Mouse (Mus musculus) CD4-positive helper T cell, adult 2 months (primary cell): Measurements from ENCODE around the gene Cadps.
"Not testable (repeated sequence)": the region's sequence is repeated elsewhere in the genome, so short reads cannot be mapped to it uniquely, and the experiment has no call there.

Source experiments
- DNase-seq: peaks from one replicate; pipeline ENCODE4 v3.0.0-alpha.2; 2012; ENCODE audit warnings: low read depth, missing footprints, low spot score

Gene Cadps

DNA sequence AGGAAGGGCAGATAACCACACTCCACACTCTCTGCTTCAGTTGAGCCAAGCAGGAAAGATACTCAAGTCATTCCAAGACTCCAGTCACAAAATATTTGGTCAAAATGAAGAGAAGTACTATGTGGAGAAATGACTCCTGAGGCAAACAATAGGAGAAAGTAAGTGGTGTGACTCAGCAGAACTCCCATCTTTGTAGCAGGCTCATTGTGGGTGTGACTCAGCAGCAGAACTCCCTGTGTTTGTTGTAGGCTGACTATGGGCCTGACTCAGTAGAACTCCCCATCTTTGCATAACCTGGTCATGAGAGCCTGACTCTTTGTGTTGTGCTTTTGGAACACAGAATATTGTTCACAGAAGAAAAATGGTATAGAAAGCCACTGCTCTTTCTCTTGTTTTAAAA is 231.1 kb downstream of the Cadps start:
- DNase-seq, result no peak

DNA sequence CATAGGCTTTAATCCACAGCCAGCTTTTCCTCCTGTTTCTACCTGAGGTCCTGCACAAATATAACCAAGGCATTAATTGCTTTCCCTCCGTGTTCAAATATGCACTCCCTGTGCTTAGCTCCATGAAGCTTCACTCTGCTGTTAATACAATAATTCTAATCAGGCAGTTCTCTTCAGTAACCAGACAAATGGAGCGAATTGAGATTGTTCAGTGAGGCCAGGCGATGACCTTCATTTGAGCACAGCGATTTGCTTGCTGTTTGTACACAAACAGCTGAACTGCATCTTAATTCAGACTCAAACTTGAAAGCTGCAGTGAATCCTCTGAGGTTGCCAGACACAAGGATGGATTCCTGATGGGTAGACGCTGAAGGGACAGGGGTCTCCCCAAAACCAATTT is 239.3 kb downstream of the Cadps start:
- DNase-seq, result no peak

DNA sequence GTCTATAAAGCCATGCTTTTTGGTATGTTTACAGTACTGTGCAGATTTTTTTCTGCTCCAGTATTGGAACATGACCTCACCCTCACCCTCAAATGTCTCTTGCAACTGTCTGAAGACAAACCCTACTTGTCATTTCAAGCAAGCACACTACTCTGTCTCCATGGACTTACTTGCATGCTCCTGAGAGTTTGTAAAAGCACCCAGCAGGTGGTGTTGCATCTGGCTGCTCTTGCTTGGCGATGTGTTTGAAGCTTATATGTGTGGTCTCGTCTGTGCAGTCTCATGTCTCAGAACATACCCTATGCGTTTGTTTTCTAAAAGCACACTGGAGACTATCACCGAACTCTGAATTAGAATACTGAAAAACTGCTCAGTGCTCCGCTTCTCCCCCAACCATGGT is 241.2 kb downstream of the Cadps start:
- DNase-seq, result no peak

DNA sequence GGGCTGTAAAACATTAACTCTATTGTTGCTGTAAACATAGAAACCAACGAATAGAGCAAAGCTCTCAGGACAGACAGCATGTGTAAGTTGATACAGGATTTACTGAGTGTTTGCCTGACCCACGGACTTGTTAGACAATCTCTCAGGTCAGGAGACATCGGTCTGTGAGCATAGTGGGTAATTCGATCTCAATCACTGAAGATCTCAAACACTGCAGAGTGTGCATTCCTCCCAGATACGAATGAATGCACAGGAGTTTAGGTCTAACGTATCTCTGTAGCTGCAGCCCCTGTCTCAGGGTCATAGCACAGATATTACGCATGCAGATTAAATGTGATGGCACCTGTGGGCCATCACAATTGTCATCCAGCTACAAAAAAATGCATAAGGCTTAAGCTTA is 242.1 kb downstream of the Cadps start:
- no peak for DNase-seq

DNA sequence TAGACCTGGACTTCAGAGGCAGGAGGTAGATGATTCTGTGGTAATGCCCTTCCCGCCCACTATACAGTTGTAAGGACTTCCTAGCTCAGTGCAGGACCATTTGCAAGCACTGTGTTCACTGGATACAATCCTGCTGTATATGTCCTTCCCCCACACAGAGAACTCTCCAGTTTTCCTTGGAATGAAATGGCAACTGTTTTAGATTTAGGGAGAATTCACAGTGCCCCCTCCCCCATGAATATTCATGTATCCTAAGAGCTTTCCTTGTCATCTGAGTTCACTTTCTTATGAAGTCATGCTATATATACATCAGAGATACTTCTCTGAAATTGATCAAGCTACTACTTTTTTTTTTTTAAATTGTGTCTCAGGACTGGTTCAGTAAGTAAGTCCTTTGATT is 244.7 kb downstream of the Cadps start:
- no peak for DNase-seq

DNA sequence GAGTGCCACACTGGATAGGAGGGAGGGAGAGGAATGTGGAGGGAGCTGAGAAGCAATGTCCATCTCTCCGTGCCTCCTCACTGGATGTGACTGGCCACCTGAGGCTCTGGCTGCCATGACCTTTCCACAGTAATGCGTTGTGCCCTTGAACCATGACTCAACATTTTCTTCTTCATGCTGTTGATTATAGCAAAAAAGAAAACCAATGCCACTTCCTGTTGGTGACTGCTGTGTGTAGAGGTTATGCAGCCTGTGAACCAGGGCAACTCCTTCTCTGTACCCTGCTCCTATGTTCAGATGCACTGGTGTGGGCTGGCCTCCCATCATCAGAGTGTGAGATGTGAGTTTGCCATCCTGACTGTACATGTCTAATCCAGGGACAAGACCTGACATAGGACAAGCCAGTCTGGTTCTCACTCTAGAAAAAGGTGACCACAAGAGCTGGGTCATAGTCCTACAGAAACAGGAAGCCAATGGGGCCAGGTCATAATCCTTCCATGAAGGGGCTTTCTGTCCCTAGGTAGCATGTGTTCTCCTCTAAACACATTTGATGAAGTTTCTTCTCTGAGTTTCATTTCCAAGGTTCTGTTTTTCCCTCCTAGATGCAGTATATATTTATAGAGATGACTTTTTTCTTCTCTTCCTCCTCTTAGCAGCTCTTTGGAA is 245.3 kb downstream of the Cadps start:
- no peak for DNase-seq

GRCm38 (mm10) chr14:12575105-12575504 is 247.8 kb downstream of the Cadps start:
- peak; percentile 12 for DNase-seq

DNA sequence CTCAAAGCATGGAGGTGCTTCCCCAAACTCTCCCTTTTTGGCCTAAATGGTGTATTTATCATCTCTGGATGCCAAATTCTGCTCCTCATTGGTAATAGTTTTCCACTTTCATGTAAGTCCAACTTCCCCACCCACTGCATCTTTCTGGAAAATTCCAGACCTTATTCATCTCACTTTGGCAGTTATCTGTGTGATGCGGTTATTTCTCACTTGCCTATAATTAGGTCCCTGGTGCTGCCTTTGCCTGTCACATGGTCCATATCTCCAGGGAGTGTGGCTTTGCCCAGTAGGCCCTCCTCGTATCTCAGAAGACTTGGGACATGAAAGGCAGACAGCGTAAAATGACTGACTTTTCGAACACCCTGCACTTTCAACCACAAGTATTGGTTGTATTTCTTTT is 248.5 kb downstream of the Cadps start:
- DNase-seq, result no peak

GRCm38 (mm10) chr14:12561730-12562129 is 261.1 kb downstream of the Cadps start:
- DNase-seq, result not testable (repeated sequence)

GRCm38 (mm10) chr14:12560233-12560577 is 262.7 kb downstream of the Cadps start:
- DNase-seq, result no peak

GRCm38 (mm10) chr14:12559574-12560232 is 263.2 kb downstream of the Cadps start:
- DNase-seq, result no peak

GRCm38 (mm10) chr14:12558920-12559573 is 263.8 kb downstream of the Cadps start:
- no peak for DNase-seq

DNA sequence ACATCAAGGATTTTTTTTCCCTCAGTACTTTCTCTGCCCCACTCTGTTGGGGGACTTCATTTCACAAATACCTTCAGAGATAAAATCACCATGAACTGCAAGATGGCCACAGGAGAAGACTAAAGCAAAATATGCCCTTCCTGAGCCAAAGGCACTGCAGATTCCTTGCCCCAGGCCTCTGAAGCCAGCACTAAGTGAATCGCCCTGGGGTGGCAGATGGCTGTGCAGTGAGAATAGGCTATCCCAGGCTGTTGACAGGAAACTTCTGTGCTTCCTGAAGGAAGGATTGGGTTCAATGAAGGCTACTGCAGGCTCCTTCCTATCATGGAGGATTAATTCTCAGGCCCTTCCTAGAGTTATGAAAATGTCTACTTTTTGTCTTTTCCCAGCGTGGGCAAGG is 268.4 kb downstream of the Cadps start:
- no peak for DNase-seq

GRCm38 (mm10) chr14:12551353-12551752 is 271.5 kb downstream of the Cadps start:
- DNase-seq, result no peak

GRCm38 (mm10) chr14:12550931-12551330 is 271.9 kb downstream of the Cadps start:
- DNase-seq, result no peak

GRCm38 (mm10) chr14:12549290-12549689 is 273.6 kb downstream of the Cadps start:
- DNase-seq, result no peak

DNA sequence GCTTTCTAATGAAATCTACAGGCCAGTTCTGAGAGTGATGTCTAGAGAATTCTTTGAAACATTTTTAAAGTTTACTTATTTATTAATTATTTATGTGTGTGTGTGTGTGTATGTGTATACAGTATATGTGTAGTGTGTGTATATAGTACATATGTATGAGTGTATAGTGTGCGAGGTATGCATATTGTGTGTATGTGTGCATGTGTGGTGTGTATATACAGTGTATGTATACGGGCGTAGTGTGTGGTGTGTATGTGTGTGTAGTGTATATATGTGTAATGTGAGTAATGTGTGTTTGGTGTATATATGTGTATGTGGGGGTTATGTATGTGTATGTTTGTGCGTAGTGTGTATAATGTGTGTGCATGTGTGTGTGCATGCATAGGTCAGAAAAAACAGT is 275.4 kb downstream of the Cadps start:
- no peak for DNase-seq

- DNase-seq, result no peak
Observed at GRCm38 (mm10) chr14:12541733-12542132, 281.1 kb downstream of the Cadps start.

- no peak for DNase-seq
Observed at GRCm38 (mm10) chr14:12539071-12539470, 283.8 kb downstream of the Cadps start.

GRCm38 (mm10) chr14:12531101-12531500 is 291.8 kb downstream of the Cadps start:
- DNase-seq, result no peak

GRCm38 (mm10) chr14:12530554-12530953 is 292.3 kb downstream of the Cadps start:
- no peak for DNase-seq

DNA sequence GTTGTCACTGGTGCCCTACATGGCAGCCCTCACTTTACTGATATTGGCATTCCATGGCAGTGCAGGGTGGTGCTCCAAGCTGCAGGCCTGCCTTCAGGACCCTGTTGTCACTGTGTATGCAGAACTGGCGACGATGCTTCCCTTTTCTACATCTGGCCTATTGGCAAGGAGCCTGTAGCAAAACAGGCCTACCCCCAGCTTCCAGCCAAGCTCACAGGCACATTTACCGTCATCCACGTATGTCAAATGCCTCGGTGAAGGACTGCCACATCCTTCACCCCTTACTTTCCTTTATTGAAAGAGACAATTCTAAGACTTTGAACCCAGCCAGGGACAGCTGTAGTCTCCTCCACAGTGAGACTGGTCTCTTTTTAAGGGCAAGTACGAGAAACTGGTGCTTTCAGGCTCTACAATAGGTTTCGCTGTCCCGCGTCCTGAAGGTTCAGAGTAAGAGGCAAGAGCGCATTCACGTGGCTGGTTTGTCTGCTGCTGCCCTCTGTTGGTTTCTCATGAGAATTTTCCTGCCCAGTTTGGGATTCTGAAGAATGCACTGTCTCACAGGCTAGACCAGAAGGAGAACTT is 292.8 kb downstream of the Cadps start:
- DNase-seq, result no peak

- DNase-seq, result no peak
Observed at GRCm38 (mm10) chr14:12527296-12527695, 295.6 kb downstream of the Cadps start.
